Mouse (Mus musculus): ENCODE results near the gene Dok7. TPM values are rescaled to one million over a fixed set of nuclear protein-coding genes. Genes with fewer than 3 reads are reported as not detected.

Gene Dok7
- polyA plus RNA-seq, 1 experiment = not detected

DNA sequence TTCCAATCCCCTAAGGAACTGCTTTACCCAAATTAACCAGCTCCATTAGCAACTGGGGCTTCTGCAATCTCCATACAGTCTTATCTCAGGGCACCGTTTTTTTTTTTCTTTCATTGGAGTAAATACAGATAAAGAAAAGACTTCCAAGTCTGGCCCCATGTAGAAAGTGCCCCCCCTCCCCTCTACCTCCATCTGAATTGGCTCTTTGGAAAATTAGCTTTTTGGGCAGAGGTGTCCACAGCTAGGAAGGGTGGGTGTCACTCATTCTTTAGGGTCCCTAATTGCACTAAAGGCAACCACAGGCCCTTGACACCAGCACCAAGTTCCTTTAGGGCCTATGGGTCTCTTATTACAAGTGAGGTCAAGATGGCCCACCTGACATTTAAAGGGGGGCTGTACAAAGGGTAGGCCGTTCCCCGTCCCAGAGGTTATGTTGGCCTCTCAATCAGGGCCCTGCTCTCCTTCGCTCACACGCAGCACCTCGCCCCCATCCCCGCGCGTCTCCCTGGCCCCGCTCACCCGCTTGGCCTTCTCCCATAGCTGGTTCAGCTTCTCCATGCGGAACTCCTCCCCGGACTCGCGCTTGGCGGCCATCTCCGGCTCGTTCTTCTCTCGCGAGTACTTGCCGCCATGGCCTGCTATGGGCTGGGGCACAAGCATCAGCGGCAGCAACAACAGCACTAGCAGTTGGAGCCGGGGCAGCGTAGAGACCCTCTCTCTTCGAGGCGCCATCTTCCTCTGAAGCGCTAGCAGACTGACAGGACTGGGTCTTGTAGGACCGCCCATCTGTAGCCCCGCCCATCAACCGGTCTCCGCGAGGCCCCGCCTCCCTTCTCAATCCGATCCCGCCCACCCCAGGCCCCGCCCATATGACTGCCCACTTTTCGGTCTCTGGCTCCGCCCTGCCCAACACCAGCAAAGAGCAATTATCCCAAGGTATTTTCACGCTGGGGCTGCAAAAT lies 48.7 kb downstream of the Dok7 start, which contains the start of gene Lrpap1:
TSS of gene Lrpap1 (minus strand) at position 807 of the 962 bp plus-strand sequence.
- TF ChIP-seq CTCF (IDR thresholded peaks at IDR 0.05; ENCODE audit: borderline replicate concordance, insufficient read depth, low read length) (no peak), POLR2A (IDR thresholded peaks at IDR 0.05; ENCODE audit: low read depth, low read length) (peak; percentile 99)
- Histone ChIP-seq H3K4me1 (ENCODE audit: control insufficient read depth, insufficient read depth, low read length) (no peaks in the 10 kb centered on the region), H3K4me3 (ENCODE audit: insufficient read depth, low read length) (peak within 1 kb of the TSS; percentile 96), H3K27ac (ENCODE audit: insufficient read depth, low read length) (no peak within 1 kb of the TSS)

DNA sequence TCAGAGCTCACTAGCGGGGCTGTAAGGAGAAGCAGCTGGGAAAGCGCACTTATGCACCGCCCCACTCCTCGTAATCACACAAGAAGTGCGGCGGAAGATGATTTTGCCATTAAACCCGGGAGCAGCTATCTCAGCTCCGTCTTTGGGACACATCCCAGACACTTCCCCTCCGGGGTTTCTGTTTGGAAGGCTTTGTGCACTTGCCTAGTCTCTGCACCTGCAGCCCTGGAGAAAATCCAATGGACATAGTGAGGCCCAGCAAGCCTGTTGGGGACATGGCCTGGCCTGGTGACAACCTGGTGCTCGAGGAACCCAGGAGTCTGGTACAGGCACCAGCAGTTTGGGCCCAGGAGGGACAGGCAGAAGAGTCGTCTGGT lies 49.3 kb downstream of the Dok7 start:
- no peaks in the 10 kb centered on the region for H3K4me1 ChIP-seq (ENCODE audit: control insufficient read depth, insufficient read depth, low read length)
- H3K4me3 ChIP-seq (ENCODE audit: insufficient read depth, low read length) = peak overlapping the region; percentile 55
- H3K27ac ChIP-seq (ENCODE audit: insufficient read depth, low read length) = no peak overlapping the region
- TF ChIP-seq POLR2A (IDR thresholded peaks at IDR 0.05; ENCODE audit: low read depth, low read length) (no peak), CTCF (IDR thresholded peaks at IDR 0.05; ENCODE audit: borderline replicate concordance, insufficient read depth, low read length) (no peak)

- Histone ChIP-seq H3K4me1 (ENCODE audit: control insufficient read depth, insufficient read depth, low read length) (no peaks in the 10 kb centered on the region), H3K4me3 (ENCODE audit: insufficient read depth, low read length) (no peak overlapping the region), H3K27ac (ENCODE audit: insufficient read depth, low read length) (no peak overlapping the region)
- no peak for TF ChIP-seq CTCF (IDR thresholded peaks at IDR 0.05; ENCODE audit: borderline replicate concordance, insufficient read depth, low read length)
- no peak for TF ChIP-seq POLR2A (IDR thresholded peaks at IDR 0.05; ENCODE audit: low read depth, low read length)
Observed at GRCm38 (mm10) chr5:35112444-35112843, 55.9 kb downstream of the Dok7 start.

DNA sequence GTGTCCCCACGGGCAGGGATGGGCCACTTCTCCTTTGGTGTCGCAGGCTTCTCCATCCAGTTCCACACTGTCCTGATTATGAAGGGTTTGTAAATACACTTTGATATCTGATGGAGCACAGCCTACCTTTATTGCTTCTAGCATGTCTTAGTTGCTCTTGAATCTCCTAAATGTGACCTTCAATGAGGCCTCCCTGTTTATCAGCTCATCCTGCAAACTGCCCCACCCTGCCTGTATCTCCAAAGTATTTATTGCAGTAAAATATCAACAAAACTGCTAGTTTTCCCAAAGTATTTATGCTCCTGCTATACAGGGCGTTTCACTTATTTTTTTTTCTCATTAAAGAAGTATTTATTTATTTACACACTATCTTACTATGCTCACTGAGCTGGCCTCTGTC lies 59.4 kb downstream of the Dok7 start:
- TF ChIP-seq POLR2A (IDR thresholded peaks at IDR 0.05; ENCODE audit: low read depth, low read length) = no peak
- TF ChIP-seq CTCF (IDR thresholded peaks at IDR 0.05; ENCODE audit: borderline replicate concordance, insufficient read depth, low read length) = no peak
- H3K27ac ChIP-seq (ENCODE audit: insufficient read depth, low read length) = no peak overlapping the region
- H3K4me1 ChIP-seq (ENCODE audit: control insufficient read depth, insufficient read depth, low read length) = no peaks in the 10 kb centered on the region
- H3K4me3 ChIP-seq (ENCODE audit: insufficient read depth, low read length) = no peak overlapping the region

GRCm38 (mm10) chr5:35117633-35118032 lies 61.1 kb downstream of the Dok7 start:
- no peak overlapping the region for H3K4me3 ChIP-seq (ENCODE audit: insufficient read depth, low read length)
- no peak for TF ChIP-seq CTCF (IDR thresholded peaks at IDR 0.05; ENCODE audit: borderline replicate concordance, insufficient read depth, low read length)
- no peak for TF ChIP-seq POLR2A (IDR thresholded peaks at IDR 0.05; ENCODE audit: low read depth, low read length)
- no peak overlapping the region for H3K27ac ChIP-seq (ENCODE audit: insufficient read depth, low read length)
- no peaks in the 10 kb centered on the region for H3K4me1 ChIP-seq (ENCODE audit: control insufficient read depth, insufficient read depth, low read length)

DNA sequence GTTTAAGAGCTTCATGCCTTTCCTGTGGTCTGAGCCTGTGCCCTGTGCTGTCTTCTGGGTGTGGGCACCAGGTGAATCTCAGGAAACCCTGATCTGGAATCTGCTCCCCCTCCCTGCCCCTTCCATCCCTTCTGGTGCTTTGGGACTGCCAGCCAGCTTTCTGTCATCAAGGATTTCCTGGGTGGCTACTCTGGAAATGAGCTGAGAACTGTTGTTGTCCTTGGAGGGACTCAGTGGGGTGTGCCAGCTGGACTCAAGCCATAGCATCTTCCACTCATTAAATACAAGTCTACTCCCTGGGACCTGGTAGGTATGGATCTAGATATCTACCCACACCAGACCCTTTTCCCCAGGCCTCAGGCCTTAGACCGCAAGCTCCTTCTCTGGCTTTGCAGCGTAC lies 61.9 kb downstream of the Dok7 start:
- no peak for TF ChIP-seq CTCF (IDR thresholded peaks at IDR 0.05; ENCODE audit: borderline replicate concordance, insufficient read depth, low read length)
- TF ChIP-seq POLR2A (IDR thresholded peaks at IDR 0.05; ENCODE audit: low read depth, low read length) = no peak
- no peak overlapping the region for H3K4me3 ChIP-seq (ENCODE audit: insufficient read depth, low read length)
- H3K4me1 ChIP-seq (ENCODE audit: control insufficient read depth, insufficient read depth, low read length) = no peaks in the 10 kb centered on the region
- H3K27ac ChIP-seq (ENCODE audit: insufficient read depth, low read length) = no peak overlapping the region

- TF ChIP-seq CTCF (IDR thresholded peaks at IDR 0.05; ENCODE audit: borderline replicate concordance, insufficient read depth, low read length) (no peak), POLR2A (IDR thresholded peaks at IDR 0.05; ENCODE audit: low read depth, low read length) (no peak)
- H3K27ac ChIP-seq (ENCODE audit: insufficient read depth, low read length) = no peak overlapping the region
- no peak overlapping the region for H3K4me3 ChIP-seq (ENCODE audit: insufficient read depth, low read length)
- no peaks in the 10 kb centered on the region for H3K4me1 ChIP-seq (ENCODE audit: control insufficient read depth, insufficient read depth, low read length)
Observed at GRCm38 (mm10) chr5:35120024-35120423, 63.5 kb downstream of the Dok7 start.

GRCm38 (mm10) chr5:35129208-35129607 lies 72.6 kb downstream of the Dok7 start:
- H3K4me1 ChIP-seq (ENCODE audit: control insufficient read depth, insufficient read depth, low read length) = no peaks in the 10 kb centered on the region
- no peak overlapping the region for H3K27ac ChIP-seq (ENCODE audit: insufficient read depth, low read length)
- TF ChIP-seq POLR2A (IDR thresholded peaks at IDR 0.05; ENCODE audit: low read depth, low read length) = no peak
- TF ChIP-seq CTCF (IDR thresholded peaks at IDR 0.05; ENCODE audit: borderline replicate concordance, insufficient read depth, low read length) = no peak
- H3K4me3 ChIP-seq (ENCODE audit: insufficient read depth, low read length) = no peak overlapping the region

DNA sequence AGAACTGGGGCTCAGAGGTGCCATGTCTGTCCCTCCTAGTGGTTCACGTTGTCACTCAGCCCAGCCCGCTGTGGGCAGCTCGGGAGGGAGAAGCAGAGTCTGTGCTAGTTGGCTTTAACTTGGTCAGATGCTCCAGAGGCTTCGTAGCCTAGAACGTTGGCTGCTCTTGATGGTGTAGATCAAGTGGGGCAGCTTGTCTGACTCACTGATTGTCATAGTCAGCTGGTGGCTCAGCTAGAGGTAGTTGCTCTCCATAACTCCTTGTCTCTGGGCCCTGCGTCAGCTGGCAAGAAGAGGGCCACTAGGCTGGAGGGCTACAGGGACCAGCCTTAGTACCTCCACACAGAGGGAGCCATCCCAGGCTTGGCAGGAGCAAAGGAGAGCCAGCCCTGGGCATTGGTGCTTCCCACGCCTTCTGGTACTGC lies 73.2 kb downstream of the Dok7 start:
- Histone ChIP-seq H3K27ac (ENCODE audit: insufficient read depth, low read length) (no peak overlapping the region), H3K4me3 (ENCODE audit: insufficient read depth, low read length) (no peak overlapping the region), H3K4me1 (ENCODE audit: control insufficient read depth, insufficient read depth, low read length) (no peaks in the 10 kb centered on the region)
- TF ChIP-seq CTCF (IDR thresholded peaks at IDR 0.05; ENCODE audit: borderline replicate concordance, insufficient read depth, low read length) (no peak), POLR2A (IDR thresholded peaks at IDR 0.05; ENCODE audit: low read depth, low read length) (no peak)

DNA sequence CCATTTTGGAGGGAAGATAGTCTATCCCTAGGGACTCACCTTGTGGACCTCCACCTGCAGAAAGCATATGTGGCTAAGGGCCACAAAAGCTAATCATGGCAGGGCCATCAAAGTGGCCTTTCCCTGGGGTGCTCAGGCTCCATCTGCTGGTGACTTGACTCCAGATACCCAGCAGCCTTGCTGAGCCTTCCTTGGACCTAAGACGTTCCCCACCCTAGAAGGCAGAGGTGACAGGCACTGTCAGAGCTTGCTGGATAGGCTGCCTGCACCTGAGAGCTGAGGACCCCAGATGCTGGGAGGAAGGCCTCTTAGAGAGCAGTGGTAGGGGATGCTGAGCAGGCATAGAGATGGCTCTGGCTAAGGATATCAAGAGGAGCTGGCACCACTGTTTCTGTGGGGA lies 74.7 kb downstream of the Dok7 start:
- Histone ChIP-seq H3K4me3 (ENCODE audit: insufficient read depth, low read length) (no peak overlapping the region), H3K27ac (ENCODE audit: insufficient read depth, low read length) (no peak overlapping the region), H3K4me1 (ENCODE audit: control insufficient read depth, insufficient read depth, low read length) (no peaks in the 10 kb centered on the region)
- TF ChIP-seq CTCF (IDR thresholded peaks at IDR 0.05; ENCODE audit: borderline replicate concordance, insufficient read depth, low read length) (no peak), POLR2A (IDR thresholded peaks at IDR 0.05; ENCODE audit: low read depth, low read length) (no peak)
